Mouse (Mus musculus) spleen, adult 18-20 months (tissue): ENCODE data around the gene AC170998.1.
"Not testable (repeated sequence)": the region's sequence is repeated elsewhere in the genome, so short reads cannot be mapped to it uniquely, and the experiment has no call there.

Experiments
- DNase-seq, 2 experiments: peaks; one replicate each; pipeline ENCODE4 v3.0.0; 2022; ENCODE audit warnings: mixed read lengths in 2 of 2

The AC170998.1 gene

DNA sequence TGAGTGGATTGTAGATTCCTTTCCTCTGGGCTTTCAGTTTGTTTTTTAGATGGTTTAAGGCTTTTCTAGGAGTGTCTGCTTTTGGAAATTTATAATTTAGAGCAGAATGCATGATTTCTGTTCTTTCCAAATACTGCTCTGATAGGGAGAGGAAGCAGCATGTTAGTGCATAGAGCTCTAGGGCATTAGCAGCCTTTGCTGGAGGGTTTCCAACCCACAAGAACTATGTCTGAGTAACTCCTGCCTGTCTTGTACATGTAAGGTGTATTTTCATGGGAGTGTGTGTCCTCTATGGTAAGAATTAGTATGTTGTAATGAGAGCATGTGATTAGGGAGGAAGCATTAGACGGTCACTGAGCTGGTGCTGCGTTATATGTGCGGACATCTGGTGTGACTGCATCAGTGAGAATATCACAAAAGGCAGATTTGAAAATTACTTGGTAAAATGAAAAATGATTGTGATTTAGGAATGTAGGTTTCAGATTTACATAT, 18.7 kb upstream of the AC170998.1 start:
- no peak for DNase-seq

DNA sequence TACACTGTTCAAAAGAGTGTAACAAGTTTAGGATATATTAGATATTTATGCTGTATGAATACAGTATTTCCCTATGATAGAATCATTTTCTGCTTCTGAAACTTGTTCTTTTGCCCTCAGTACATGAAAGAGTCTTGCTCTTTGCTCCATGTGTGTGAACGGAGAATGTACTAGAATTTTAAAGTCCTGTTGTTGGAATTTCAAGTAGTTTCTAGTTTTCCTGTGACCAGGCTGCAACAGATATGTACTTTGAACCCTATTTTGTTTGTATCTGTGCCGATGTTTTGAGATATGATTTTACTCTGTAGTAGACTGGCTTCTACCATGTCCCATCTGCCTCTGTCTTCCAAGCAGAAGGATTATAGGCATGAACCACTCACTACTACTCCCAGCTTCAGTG, 18.1 kb upstream of the AC170998.1 start:
- DNase-seq: no peak

- no peak for DNase-seq
These were observed 16.9 kb upstream of the AC170998.1 start for GRCm38 (mm10) chr17:28708989-28709388.

DNA sequence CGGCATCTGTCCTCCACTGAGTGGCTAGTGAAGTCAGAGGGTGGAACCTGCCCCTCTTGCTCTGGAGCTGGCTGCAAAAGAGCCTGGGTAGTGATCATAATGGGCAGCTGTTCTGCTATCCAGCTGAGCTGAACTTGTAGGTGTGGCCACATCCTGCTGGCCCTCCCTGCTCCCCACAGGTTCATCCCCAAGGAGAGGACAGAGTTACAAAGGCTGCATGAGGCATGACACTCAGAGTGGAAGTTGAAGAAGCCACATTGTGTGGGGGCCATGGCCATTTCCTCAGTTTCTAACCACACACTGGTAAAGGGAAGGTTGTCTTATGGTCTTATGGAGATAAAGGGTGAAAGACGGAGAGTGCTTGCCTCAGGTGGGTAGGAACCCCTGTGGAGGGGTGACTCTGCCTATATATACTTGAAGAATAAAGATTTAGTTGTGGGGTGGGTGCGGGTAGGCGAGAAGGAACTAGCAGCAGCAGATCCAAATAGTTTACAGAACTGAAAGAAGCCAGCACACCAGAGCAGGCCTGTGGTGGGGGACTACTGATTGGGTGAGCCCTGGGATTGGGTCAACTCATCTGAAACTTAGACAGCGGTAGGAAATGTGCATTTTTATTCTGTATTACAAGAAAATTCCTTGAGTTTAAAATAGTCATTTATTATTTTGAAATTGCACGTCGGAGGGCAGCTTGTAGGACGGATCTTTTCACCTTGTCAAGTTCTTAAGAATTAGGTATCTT, 16.2 kb upstream of the AC170998.1 start:
- DNase-seq: peak in 1 of 2 experiments; percentile 21

DNA sequence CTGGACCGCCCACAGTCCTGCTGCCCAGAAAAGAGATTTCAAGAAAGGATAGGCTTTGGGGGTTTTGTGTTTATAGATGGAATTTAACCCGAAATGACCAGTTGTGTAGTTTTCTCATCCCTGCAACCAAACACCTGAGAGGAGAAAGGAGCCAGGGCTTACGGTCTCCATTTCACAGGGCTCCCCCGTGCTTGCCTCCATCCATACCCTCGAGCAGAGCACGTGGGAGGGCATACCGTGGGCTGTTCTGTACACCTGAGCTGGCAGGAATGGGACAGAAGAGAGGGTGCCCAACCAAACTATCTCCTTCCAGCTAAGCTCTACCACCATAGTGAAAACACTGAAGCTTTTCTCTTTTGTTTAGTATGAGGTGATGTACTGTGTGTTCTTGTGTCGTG, 15.6 kb upstream of the AC170998.1 start:
- no peak for DNase-seq

GRCm38 (mm10) chr17:28711237-28711636, 14.6 kb upstream of the AC170998.1 start:
- DNase-seq: no peak

- DNase-seq: no peak
These were observed 13.6 kb upstream of the AC170998.1 start for GRCm38 (mm10) chr17:28712305-28712704.

DNA sequence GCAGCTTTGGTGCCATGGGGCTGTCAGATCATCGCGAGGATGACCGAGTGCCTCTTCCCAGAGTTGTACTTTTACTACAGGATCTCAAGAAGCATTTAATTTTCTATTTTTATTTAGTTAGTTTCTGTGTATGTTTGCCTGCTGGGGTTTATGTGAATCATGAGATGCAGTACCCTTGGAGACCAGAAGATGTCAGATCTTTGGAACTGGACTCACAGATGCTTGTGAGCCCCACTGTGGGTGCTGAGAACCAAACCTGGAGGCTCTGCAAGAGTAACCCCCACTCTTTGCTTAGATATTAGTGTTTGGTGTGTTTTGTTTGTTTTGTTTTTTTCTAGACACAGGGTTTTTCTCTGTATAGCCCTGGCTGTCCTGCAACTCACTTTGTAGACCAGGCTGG, 11.9 kb upstream of the AC170998.1 start:
- no peak for DNase-seq

GRCm38 (mm10) chr17:28715832-28716548, 9.9 kb upstream of the AC170998.1 start:
- DNase-seq: no peak

DNA sequence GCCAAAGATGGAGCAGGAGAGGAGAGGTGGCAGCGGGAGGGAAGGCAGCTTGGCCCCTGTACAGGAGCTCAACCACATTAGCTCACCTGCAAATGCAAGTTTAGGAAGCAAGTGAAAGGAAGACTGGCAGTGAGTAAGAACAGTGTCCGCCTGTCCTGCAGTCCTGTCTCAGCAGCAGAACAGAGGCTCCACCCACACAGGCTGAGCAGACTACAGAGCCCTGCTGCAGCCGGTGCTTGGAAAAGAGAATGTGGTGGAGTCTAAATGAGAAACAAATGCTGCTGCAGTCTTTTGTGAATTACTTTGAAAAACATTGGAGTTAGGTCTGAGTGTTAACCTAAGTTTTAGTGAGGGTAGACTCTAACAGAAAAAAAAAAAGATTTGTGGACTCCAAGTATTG, 8.3 kb upstream of the AC170998.1 start:
- no peak for DNase-seq

DNA sequence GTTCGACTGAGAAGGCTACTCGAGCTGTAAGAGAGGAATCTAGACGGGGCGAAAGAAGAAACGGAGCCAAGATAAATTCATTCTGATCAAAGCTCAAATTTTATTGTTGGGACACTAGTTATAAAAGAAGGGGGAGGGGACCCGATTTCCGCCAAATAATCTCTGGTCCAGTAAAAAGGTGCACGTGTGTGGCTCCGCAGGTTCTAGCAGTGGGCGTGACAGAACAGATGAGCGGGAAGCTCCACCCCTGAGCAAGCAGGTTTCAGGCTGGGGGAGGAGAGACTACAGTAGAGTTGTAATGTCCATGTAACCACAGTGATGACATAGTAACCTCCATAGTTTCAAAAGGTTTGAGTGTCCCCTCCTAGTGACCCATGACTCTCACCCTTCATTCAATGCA, 1.6 kb downstream of the AC170998.1 start:
- not testable (repeated sequence) for DNase-seq

DNA sequence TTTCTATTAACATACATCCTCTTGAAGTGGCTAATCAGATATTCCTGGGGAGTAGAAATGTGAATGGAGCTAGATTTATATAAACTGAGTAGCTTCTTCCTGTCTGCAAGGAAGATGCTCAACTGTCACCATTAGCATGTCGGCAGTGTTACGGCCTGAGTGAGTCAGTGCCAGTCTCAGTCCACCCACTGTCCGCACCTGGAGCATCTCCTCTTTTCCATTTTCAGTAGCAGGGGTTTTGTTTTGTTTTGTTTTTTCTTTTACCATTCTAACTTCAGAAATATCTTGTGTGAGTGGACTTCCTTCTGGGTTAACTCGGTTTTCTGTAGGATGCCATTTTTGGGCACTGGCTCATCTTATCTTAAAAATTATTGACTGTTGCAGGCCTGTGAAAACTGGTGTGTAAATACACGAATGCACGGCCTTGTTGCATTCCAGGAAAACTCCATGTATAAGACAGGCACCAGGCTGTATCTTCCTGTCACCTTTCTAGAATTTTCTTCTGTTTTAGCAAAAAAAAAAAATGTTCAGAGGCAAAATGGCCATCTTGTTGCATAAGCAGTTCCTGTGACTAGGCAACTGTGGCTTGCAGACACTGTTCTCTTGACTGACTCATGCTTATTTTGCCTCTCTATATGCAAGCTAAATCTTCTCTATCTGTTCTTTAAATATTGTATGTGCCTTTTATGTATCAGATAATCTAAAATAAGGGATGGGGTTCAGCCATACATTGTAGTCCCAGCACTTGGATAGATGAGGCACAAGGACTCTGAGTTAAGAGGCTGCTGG, 9.6 kb downstream of the AC170998.1 start:
- DNase-seq: no peak

- no peak for DNase-seq
These were observed 10.6 kb downstream of the AC170998.1 start for GRCm38 (mm10) chr17:28736486-28736885.

- no peak for DNase-seq
These were observed 12.1 kb downstream of the AC170998.1 start for GRCm38 (mm10) chr17:28737973-28738372.

DNA sequence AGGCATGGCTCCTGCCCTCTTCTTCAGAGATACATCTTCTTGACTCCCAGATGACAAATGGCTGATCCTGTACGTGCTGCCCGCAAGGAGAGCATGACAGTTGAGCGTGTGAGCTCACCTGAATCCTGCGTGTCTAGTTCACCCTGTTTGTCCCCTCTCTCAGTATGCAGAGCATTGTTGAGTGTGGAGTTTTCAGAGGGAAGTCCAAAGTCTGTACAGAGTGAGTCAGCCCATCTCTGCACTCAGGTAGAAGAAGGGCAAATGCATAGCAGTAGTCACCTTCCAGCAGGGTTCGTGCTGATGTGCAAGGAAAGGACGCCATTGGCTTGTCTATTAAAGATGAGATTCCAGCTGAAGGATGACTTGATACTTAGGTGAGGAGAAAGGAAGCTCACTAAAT, 13.4 kb downstream of the AC170998.1 start:
- DNase-seq: no peak

DNA sequence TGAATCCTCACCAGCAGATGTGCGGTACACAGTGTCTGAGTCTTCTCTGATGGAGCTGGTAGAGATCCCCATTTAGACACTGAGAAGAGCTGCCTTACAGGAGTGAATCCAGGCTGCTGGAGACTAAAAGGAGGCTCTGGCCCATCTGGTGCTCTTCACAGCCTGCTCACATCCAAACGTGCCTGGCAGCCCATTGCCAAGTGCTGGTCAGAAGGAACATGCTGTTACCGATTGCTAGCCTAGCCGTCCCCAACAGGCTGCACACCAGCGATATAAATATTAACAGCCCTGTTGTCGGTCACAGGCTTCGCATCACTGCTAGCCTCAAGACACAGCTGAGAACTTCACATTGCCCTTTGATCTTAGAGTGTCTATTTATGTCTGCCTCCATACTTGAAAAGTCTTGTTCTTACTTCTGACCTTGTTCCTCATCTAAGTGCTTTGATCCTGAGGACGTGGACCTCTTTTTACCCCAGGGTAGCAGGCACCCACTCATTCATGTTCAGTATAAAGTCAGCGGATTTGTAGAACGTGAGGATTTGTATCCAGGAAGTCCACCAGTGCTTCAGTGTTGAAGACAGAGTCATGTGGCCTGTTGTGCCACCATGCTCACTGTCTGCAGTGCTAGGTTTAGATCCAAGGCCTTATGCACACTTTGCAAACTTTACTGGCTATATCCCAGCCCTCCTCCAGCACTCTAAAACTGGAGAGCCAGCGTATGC, 17.4 kb downstream of the AC170998.1 start:
- DNase-seq: no peak

DNA sequence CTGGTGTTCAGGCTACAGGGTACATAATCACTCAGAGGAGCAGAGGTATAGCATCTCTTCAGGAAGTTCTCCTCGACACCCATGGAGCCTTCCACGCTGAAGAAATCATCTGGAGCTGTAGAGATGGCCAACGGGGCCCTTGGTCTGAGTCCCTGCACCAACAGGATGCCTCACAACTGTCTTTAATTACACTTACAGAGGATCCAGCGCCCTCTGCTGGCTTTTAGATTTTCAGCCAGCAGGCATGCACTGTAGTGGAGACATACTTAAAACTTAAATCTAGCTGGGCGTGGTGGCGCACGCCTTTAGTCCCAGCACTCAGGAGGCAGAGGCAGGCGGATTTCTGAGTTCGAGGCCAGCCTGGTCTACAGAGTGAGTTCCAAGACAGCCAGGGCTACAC, 18.0 kb downstream of the AC170998.1 start:
- DNase-seq: peak in 1 of 2 experiments; percentile 13

DNA sequence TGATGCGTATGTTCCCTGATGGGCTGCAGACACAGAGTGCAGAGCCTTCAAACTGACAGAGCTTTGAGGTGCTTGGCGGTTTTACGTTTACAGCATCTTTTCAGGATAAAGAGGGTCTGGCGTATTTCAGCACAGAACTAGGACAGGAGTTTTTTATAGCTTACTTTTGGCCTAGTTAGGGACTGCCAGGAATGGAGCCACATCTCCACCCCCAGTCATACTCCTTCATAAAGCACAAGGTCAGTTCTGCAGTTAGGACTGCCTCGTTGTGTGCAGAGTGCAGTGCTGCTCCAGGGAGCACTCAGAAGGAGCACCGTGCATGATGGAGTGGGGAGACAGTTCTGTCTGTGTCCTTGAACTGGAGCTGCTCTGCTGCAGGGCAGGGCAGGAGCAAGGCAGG, 19.9 kb downstream of the AC170998.1 start:
- DNase-seq: no peak

DNA sequence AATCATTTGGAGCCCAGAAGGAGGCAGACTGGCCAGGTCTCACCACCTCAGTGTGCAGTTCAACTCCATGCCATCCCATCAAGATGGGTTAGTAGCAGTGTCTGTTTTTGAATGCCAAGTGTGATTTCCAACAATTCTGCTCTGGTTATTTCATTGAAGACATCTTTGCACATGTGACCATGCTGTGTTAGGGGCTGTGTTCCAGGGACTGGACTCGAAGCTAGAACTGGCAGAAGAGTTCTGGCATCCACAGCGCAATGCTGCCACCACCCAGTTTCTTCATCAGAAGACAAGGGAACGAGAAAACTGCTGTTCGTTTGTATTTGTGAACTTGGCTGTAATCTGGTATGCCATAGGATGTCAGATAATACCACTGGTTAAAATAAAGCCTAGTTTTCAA, 22.1 kb downstream of the AC170998.1 start:
- DNase-seq: no peak

DNA sequence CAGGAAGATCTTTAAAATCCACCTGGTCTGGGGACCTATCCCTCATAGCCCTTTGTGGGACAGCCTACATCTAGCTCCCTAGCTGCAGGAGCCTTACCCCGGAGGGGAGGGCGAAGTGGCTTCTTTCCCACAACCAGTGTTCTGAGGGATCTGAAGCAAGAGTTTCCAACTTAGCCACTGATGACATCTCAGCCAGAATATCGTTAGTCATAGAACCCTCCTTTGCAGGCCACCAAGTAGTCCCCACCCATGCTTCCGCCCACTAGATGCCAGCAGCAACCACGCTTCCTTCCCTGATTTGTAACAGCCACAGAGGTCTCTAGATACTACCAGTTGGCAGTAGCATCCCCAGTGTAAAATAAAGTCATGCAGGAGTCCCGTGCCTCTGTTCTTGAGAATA, 24.7 kb downstream of the AC170998.1 start:
- DNase-seq: no peak

DNA sequence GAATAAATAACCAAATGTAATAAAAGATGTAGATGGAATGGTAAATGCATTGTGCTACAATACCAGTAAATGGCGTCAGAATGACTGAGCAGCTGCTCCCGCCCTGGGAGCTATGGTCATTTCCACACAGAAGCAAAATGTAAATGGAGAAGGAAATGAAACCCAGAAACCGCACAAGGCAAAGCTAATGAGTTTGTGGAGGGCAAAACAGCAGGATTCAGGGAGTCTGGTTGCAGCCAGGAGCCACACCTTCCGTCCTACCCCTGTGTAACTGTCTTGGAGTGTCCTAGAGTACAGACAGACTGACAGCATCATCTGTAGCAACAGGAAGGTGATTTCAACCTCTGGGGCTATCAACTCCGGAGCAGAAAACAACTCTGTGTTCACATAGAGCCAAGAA, 30.6 kb downstream of the AC170998.1 start:
- DNase-seq: no peak

- no peak for DNase-seq
These were observed 31.6 kb downstream of the AC170998.1 start for GRCm38 (mm10) chr17:28757470-28757869.
